Mouse (Mus musculus) MEL (cell line): Measurements from ENCODE around the gene Gm10130.

ENCODE experiments used
- CTCF ChIP-seq, 3 experiments: IDR thresholded peaks in 2 of 3; conservative IDR thresholded peaks in 1 of 3; 2 replicates each; pipeline ENCODE4 v1.5.1; 2011 to 2012; ENCODE audit warnings: low read length in 3 of 3, low read depth in 2 of 3, mild to moderate bottlenecking in 2 of 3, improper control_type of control experiment in 1 of 3, inconsistent platforms in 1 of 3, mixed read lengths in 1 of 3, moderate library complexity in 1 of 3; ENCODE audit not compliant: control insufficient read depth in 1 of 3, insufficient read depth in 1 of 3, poor library complexity in 1 of 3, severe bottlenecking in 1 of 3
- POLR2A ChIP-seq, 2 experiments: IDR thresholded peaks; 2 replicates each; pipeline ENCODE4 v1.6.1; 2011 to 2012; ENCODE audit warnings: low read length in 2 of 2, mild to moderate bottlenecking in 2 of 2, control low read depth in 1 of 2, improper control_type of control experiment in 1 of 2, low read depth in 1 of 2, moderate library complexity in 1 of 2; ENCODE audit not compliant: control insufficient read depth in 1 of 2, insufficient read depth in 1 of 2, poor library complexity in 1 of 2
- TAL1 ChIP-seq: IDR thresholded peaks from 2 replicates; pipeline ENCODE4 v1.6.1; 2012; ENCODE audit warnings: mild to moderate bottlenecking, inconsistent platforms, low read length, moderate library complexity, mixed read lengths
- TCF12 ChIP-seq: IDR thresholded peaks from 2 replicates; pipeline ENCODE4 v1.6.1; 2014; ENCODE audit warnings: low read depth, mild to moderate bottlenecking, inconsistent platforms, low read length, improper control_type of control experiment, moderate library complexity

DNA sequence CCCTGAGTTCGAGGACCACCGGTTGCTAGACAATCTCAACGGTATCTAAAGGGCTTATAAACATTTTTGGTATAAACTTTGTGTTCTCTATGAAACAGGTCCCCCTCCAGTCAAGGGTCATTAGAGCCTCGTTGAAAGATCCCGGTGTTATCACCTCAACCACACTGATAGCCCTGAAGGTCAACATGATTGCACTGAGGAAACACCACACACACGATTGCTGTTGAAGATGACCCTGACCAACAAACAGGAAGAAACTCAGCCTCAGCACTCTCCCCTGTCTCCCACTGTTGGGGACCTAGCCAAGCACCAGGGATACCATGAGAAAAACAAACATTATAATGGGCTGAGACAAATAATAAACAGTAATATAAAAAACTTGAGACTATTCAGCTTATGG, 29.8 kb upstream of the Gm10130 start:
- TF ChIP-seq TCF12 = no peak
- TF ChIP-seq CTCF (IDR thresholded peaks at IDR 0.05 in 2 of 3, conservative IDR thresholded peaks at IDR 0.05 in 1 of 3; ENCODE audit: control insufficient read depth in 1 of 3, insufficient read depth in 1 of 3, low read depth in 2 of 3, low read length in 3 of 3, poor library complexity in 1 of 3, severe bottlenecking in 1 of 3) = no peak
- no peak for TF ChIP-seq POLR2A (IDR thresholded peaks at IDR 0.05; ENCODE audit: control insufficient read depth in 1 of 2, insufficient read depth in 1 of 2, low read depth in 1 of 2, low read length in 2 of 2, poor library complexity in 1 of 2)
- no peak for TF ChIP-seq TAL1
